Mouse (Mus musculus): ENCODE results near the gene Vsig10.
"Not testable (repeated sequence)": the region's sequence is repeated elsewhere in the genome, so short reads cannot be mapped to it uniquely, and the experiment has no call there.

Vsig10 gene

GRCm38 (mm10) chr5:117302899-117303298 lies 16.0 kb upstream of the Vsig10 start:
- in situ Hi-C loops (cut with MboI, MseI) = no loop called here

- in situ Hi-C loops (cut with MboI, MseI) = no loop called here
Observed at GRCm38 (mm10) chr5:117303691-117304579, 14.9 kb upstream of the Vsig10 start.

- in situ Hi-C loops (cut with MboI, MseI) = no loop called here
Observed at GRCm38 (mm10) chr5:117304947-117305346, 13.9 kb upstream of the Vsig10 start.

GRCm38 (mm10) chr5:117305754-117306153 lies 13.1 kb upstream of the Vsig10 start:
- in situ Hi-C loops (cut with MboI, MseI) = no loop called here

GRCm38 (mm10) chr5:117306826-117307225 lies 12.1 kb upstream of the Vsig10 start:
- in situ Hi-C loops (cut with MboI, MseI) = no loop called here

GRCm38 (mm10) chr5:117307699-117308098 lies 11.2 kb upstream of the Vsig10 start:
- in situ Hi-C loops (cut with MboI, MseI) = no loop called here

GRCm38 (mm10) chr5:117313420-117313819 lies 5.5 kb upstream of the Vsig10 start:
- in situ Hi-C loops (cut with MboI, MseI) = loop anchor here (10.0 kb wide), 1 partner anchor 181 kb away; no protein-coding TSS in a partner anchor

GRCm38 (mm10) chr5:117313909-117314308 lies 5.0 kb upstream of the Vsig10 start:
- in situ Hi-C loops (cut with MboI, MseI) = loop anchor here (10.0 kb wide), 1 partner anchor 181 kb away; no protein-coding TSS in a partner anchor

- in situ Hi-C loops (cut with MboI, MseI) = loop anchor here (10.0 kb wide), 1 partner anchor 180 kb away; no protein-coding TSS in a partner anchor
Observed at GRCm38 (mm10) chr5:117314587-117315428, 4.1 kb upstream of the Vsig10 start.

- in situ Hi-C loops (cut with MboI, MseI) = no loop called here
Observed at GRCm38 (mm10) chr5:117323751-117324150, 4.9 kb downstream of the Vsig10 start.

GRCm38 (mm10) chr5:117326408-117326807 lies 7.5 kb downstream of the Vsig10 start:
- in situ Hi-C loops (cut with MboI, MseI) = no loop called here

- in situ Hi-C loops (cut with MboI, MseI) = no loop called here
Observed at GRCm38 (mm10) chr5:117330457-117330856, 11.6 kb downstream of the Vsig10 start.

GRCm38 (mm10) chr5:117337999-117338398 lies 19.1 kb downstream of the Vsig10 start:
- in situ Hi-C loops (cut with MboI, MseI) = no loop called here

GRCm38 (mm10) chr5:117338503-117338902 lies 19.6 kb downstream of the Vsig10 start:
- in situ Hi-C loops (cut with MboI, MseI) = no loop called here

- in situ Hi-C loops (cut with MboI, MseI) = no loop called here
Observed at GRCm38 (mm10) chr5:117340081-117340480, 21.2 kb downstream of the Vsig10 start.

- in situ Hi-C loops (cut with MboI, MseI) = no loop called here
Observed at GRCm38 (mm10) chr5:117341896-117342295, 23.0 kb downstream of the Vsig10 start.

GRCm38 (mm10) chr5:117344496-117344895 lies 25.6 kb downstream of the Vsig10 start:
- in situ Hi-C loops (cut with MboI, MseI) = not testable (repeated sequence)

- in situ Hi-C loops (cut with MboI, MseI) = no loop called here
Observed at GRCm38 (mm10) chr5:117345432-117345976, 26.6 kb downstream of the Vsig10 start.

GRCm38 (mm10) chr5:117346281-117346680 lies 27.4 kb downstream of the Vsig10 start:
- in situ Hi-C loops (cut with MboI, MseI) = no loop called here

- in situ Hi-C loops (cut with MboI, MseI) = no loop called here
Observed at GRCm38 (mm10) chr5:117347011-117347410, 28.1 kb downstream of the Vsig10 start.

GRCm38 (mm10) chr5:117347838-117348237 lies 29.0 kb downstream of the Vsig10 start:
- in situ Hi-C loops (cut with MboI, MseI) = no loop called here

- in situ Hi-C loops (cut with MboI, MseI) = no loop called here
Observed at GRCm38 (mm10) chr5:117348279-117348678, 29.4 kb downstream of the Vsig10 start.

All from T-helper 2 cell (primary cell).